Mouse (Mus musculus): ENCODE results near the gene Thsd4. TPM values are rescaled to one million over a fixed set of nuclear protein-coding genes. Genes with fewer than 3 reads are reported as not detected.
A peak's percentile ranks its signal among the peaks of the same experiment; 100 is the strongest.
"Not testable (repeated sequence)": the region's sequence is repeated elsewhere in the genome, so short reads cannot be mapped to it uniquely, and the experiment has no call there.

Gene Thsd4
- polyA plus RNA-seq, 1 experiment = 1.7 TPM

DNA sequence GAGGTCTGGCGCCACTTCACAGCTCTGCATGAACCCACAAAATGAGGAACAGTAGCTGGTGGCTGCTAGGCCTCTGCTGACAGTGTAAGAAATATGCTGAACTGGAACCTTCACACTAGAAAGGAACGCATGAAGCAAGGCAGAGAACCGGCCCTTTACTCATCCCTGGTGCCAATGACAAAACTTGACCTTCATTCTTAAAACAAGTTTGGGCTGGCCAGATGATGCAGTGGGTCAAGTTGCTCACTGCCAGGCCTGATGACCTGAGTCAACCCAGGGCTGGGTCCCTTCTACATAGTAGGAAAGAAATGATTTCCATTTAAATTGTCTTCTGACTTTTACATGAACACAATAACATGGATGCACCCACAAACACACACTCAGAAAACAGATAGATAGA lies 340.9 kb downstream of the Thsd4 start:
- Histone ChIP-seq H3K4me2 (ENCODE audit: low read depth) (no peak overlapping the region), H3K36me3 (ENCODE audit: control insufficient read depth, insufficient read depth) (no peaks in the 10 kb centered on the region), H3K4me3 (no peak overlapping the region), H3K27me3 (ENCODE audit: control insufficient read depth, insufficient read depth, insufficient read length) (no peaks in the 10 kb centered on the region), H3ac (ENCODE audit: control insufficient read depth, insufficient read length) (no peak overlapping the region), H3K79me2 (ENCODE audit: control insufficient read depth, insufficient read depth) (no peaks in the 10 kb centered on the region)
- no peak for TF ChIP-seq USF1 (IDR thresholded peaks at IDR 0.05; ENCODE audit: low read depth)
- no peak for TF ChIP-seq REST (IDR thresholded peaks at IDR 0.05; ENCODE audit: insufficient read depth, insufficient read length)
- TF ChIP-seq MYOG (IDR thresholded peaks at IDR 0.05; ENCODE audit: control insufficient read depth in 1 of 3, insufficient read depth in 1 of 3, insufficient read length in 2 of 3, low read depth in 2 of 3) = no peak
- no peak for TF ChIP-seq TCF3 (IDR thresholded peaks at IDR 0.05; ENCODE audit: insufficient read length, low read depth)
- TF ChIP-seq CEBPB (IDR thresholded peaks at IDR 0.05; ENCODE audit: insufficient read depth, poor library complexity, severe bottlenecking) = no peak
- no peak for TF ChIP-seq POLR2AphosphoS2 (IDR thresholded peaks at IDR 0.05; ENCODE audit: insufficient read length, low read depth)
- no peak for TF ChIP-seq SRF (IDR thresholded peaks at IDR 0.05; ENCODE audit: control insufficient read depth, insufficient read length, low read depth)
- no peak for TF ChIP-seq POLR2A (IDR thresholded peaks at IDR 0.05; ENCODE audit: insufficient read length, low read depth)
- TF ChIP-seq E2F4 (IDR thresholded peaks at IDR 0.05; ENCODE audit: insufficient read depth) = no peak
- no peak for TF ChIP-seq MAX (IDR thresholded peaks at IDR 0.05; ENCODE audit: low read depth)
- no peak for TF ChIP-seq TCF12 (IDR thresholded peaks at IDR 0.05; ENCODE audit: insufficient read depth, poor library complexity, severe bottlenecking)
- TF ChIP-seq MYOD1 (IDR thresholded peaks at IDR 0.05; ENCODE audit: control insufficient read depth in 1 of 3, insufficient read length in 2 of 3, low read depth in 2 of 3) = no peak

DNA sequence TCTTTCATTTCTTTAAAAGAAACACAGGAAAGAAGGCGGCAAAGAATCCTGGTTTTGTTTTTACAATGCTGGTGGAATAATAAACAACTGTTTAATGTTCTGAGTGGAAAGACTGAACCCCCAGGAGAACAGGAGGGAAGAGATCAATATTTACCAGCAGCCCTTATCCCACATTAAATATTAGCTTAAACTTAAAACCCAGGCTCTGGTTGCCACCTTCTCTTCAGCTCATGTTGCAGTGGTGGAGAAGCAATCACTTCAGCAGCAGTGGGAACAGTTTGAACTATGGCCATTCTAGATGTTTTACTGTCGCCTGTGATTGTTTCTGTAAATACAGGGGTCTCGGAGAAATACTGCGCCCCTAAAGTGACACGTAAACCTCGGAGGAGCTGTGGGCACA lies 341.7 kb downstream of the Thsd4 start:
- Histone ChIP-seq H3K27me3 (ENCODE audit: control insufficient read depth, insufficient read depth, insufficient read length) (no peaks in the 10 kb centered on the region), H3K4me2 (ENCODE audit: low read depth) (no peak overlapping the region), H3K4me3 (no peak overlapping the region), H3K79me2 (ENCODE audit: control insufficient read depth, insufficient read depth) (no peaks in the 10 kb centered on the region), H3K36me3 (ENCODE audit: control insufficient read depth, insufficient read depth) (no peaks in the 10 kb centered on the region), H3ac (ENCODE audit: control insufficient read depth, insufficient read length) (no peak overlapping the region)
- no peak for TF ChIP-seq MAX (IDR thresholded peaks at IDR 0.05; ENCODE audit: low read depth)
- TF ChIP-seq POLR2AphosphoS2 (IDR thresholded peaks at IDR 0.05; ENCODE audit: insufficient read length, low read depth) = no peak
- no peak for TF ChIP-seq MYOG (IDR thresholded peaks at IDR 0.05; ENCODE audit: control insufficient read depth in 1 of 3, insufficient read depth in 1 of 3, insufficient read length in 2 of 3, low read depth in 2 of 3)
- TF ChIP-seq MYOD1 (IDR thresholded peaks at IDR 0.05; ENCODE audit: control insufficient read depth in 1 of 3, insufficient read length in 2 of 3, low read depth in 2 of 3) = no peak
- no peak for TF ChIP-seq TCF3 (IDR thresholded peaks at IDR 0.05; ENCODE audit: insufficient read length, low read depth)
- TF ChIP-seq POLR2A (IDR thresholded peaks at IDR 0.05; ENCODE audit: insufficient read length, low read depth) = no peak
- TF ChIP-seq SRF (IDR thresholded peaks at IDR 0.05; ENCODE audit: control insufficient read depth, insufficient read length, low read depth) = no peak
- no peak for TF ChIP-seq REST (IDR thresholded peaks at IDR 0.05; ENCODE audit: insufficient read depth, insufficient read length)
- no peak for TF ChIP-seq USF1 (IDR thresholded peaks at IDR 0.05; ENCODE audit: low read depth)
- no peak for TF ChIP-seq E2F4 (IDR thresholded peaks at IDR 0.05; ENCODE audit: insufficient read depth)
- TF ChIP-seq TCF12 (IDR thresholded peaks at IDR 0.05; ENCODE audit: insufficient read depth, poor library complexity, severe bottlenecking) = no peak
- no peak for TF ChIP-seq CEBPB (IDR thresholded peaks at IDR 0.05; ENCODE audit: insufficient read depth, poor library complexity, severe bottlenecking)

DNA sequence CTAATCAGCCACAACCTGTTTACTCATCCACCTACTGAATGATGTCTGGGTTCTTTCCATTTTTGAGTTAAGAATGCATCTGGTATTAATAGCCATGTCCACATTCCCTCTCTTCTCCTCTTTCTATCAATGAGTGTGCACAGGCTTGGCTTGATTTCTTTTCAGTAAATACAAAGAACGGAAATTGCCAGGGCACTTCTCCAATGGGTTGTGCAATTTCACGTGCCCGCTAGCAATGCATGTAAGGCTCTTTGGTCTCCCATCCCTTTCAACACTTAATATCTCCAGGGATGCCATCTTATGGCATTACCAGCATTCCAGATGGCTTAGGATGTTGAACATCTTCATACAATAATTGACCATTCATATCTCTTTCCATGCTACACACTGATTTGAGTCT lies 345.5 kb downstream of the Thsd4 start:
- Histone ChIP-seq H3ac (ENCODE audit: control insufficient read depth, insufficient read length) (no peak overlapping the region), H3K27me3 (ENCODE audit: control insufficient read depth, insufficient read depth, insufficient read length) (no peaks in the 10 kb centered on the region), H3K4me2 (ENCODE audit: low read depth) (no peak overlapping the region), H3K36me3 (ENCODE audit: control insufficient read depth, insufficient read depth) (no peaks in the 10 kb centered on the region), H3K79me2 (ENCODE audit: control insufficient read depth, insufficient read depth) (no peaks in the 10 kb centered on the region), H3K4me3 (no peak overlapping the region)
- TF ChIP-seq MAX (IDR thresholded peaks at IDR 0.05; ENCODE audit: low read depth) = no peak
- 0 out of 2 replicates have a peak, but pooled peaks have one; percentile 3 for TF ChIP-seq CEBPB (IDR thresholded peaks at IDR 0.05; ENCODE audit: insufficient read depth, poor library complexity, severe bottlenecking)
- no peak for TF ChIP-seq POLR2A (IDR thresholded peaks at IDR 0.05; ENCODE audit: insufficient read length, low read depth)

DNA sequence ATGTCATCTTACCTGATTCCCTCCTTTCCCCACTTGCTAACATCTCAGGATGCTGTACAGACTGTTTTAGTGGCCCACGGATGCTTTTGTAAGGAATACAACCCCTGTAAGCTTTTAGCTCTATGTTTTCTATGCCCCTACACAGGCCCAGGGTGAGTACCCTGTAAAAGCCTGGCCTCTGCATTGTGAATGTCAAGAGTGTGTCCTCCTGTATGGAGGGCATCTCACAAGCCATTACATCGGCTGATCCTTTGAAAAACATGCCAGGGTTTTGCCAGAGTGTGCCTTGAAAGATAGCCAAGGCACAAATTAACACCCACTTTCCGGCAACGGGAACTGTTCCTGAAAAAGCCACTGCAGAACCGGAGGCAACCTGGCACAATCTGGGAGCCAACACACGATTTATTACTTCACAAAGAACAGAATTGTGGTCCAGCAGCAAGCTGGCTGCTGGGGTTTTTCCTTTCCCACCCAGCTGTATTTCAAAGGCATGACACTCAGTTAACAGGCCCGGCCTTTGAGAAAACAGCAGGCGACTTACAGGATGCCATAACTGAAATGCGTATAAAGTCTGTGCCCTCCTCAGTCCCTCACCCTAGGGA lies 349.3 kb downstream of the Thsd4 start:
- H3K4me3 ChIP-seq; H3K27me3 ChIP-seq (ENCODE audit: control insufficient read depth, insufficient read depth, insufficient read length); H3K79me2 ChIP-seq (ENCODE audit: control insufficient read depth, insufficient read depth); H3K4me2 ChIP-seq (ENCODE audit: low read depth); H3K36me3 ChIP-seq (ENCODE audit: control insufficient read depth, insufficient read depth); H3ac ChIP-seq (ENCODE audit: control insufficient read depth, insufficient read length): not testable (repeated sequence)

DNA sequence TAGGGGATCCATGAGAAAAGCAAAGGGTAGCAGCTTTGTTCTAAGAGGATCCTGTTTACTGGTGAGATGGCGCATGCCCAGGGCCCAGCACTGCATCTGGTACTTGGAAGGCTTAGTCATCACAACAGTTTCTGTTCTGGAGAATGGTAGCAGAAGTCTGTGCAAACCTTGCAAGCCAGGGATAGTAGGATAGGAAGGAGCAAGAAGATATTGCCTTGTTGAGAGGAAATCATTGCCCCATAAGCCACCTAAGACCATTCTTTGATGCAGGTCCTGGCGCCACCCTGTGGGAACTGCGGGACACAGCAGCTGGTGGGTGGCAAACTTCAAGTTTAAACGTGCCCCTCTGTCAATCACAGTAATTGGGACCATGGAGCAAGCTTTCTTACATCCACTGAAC lies 354.9 kb downstream of the Thsd4 start:
- Histone ChIP-seq H3K36me3 (ENCODE audit: control insufficient read depth, insufficient read depth) (no peaks in the 10 kb centered on the region), H3K4me3 (no peak overlapping the region), H3K4me2 (ENCODE audit: low read depth) (no peak overlapping the region), H3K27me3 (ENCODE audit: control insufficient read depth, insufficient read depth, insufficient read length) (peaks cover 4% of the 10 kb centered on the region), H3K79me2 (ENCODE audit: control insufficient read depth, insufficient read depth) (no peaks in the 10 kb centered on the region), H3ac (ENCODE audit: control insufficient read depth, insufficient read length) (no peak overlapping the region)
- TF ChIP-seq POLR2AphosphoS2 (IDR thresholded peaks at IDR 0.05; ENCODE audit: insufficient read length, low read depth) = no peak
- no peak for TF ChIP-seq REST (IDR thresholded peaks at IDR 0.05; ENCODE audit: insufficient read depth, insufficient read length)
- no peak for TF ChIP-seq MYOD1 (IDR thresholded peaks at IDR 0.05; ENCODE audit: control insufficient read depth in 1 of 3, insufficient read length in 2 of 3, low read depth in 2 of 3)
- no peak for TF ChIP-seq E2F4 (IDR thresholded peaks at IDR 0.05; ENCODE audit: insufficient read depth)
- TF ChIP-seq SRF (IDR thresholded peaks at IDR 0.05; ENCODE audit: control insufficient read depth, insufficient read length, low read depth) = no peak
- no peak for TF ChIP-seq USF1 (IDR thresholded peaks at IDR 0.05; ENCODE audit: low read depth)
- no peak for TF ChIP-seq POLR2A (IDR thresholded peaks at IDR 0.05; ENCODE audit: insufficient read length, low read depth)
- no peak for TF ChIP-seq TCF3 (IDR thresholded peaks at IDR 0.05; ENCODE audit: insufficient read length, low read depth)
- no peak for TF ChIP-seq MAX (IDR thresholded peaks at IDR 0.05; ENCODE audit: low read depth)
- no peak for TF ChIP-seq TCF12 (IDR thresholded peaks at IDR 0.05; ENCODE audit: insufficient read depth, poor library complexity, severe bottlenecking)
- TF ChIP-seq MYOG (IDR thresholded peaks at IDR 0.05; ENCODE audit: control insufficient read depth in 1 of 3, insufficient read depth in 1 of 3, insufficient read length in 2 of 3, low read depth in 2 of 3) = no peak
- TF ChIP-seq CEBPB (IDR thresholded peaks at IDR 0.05; ENCODE audit: insufficient read depth, poor library complexity, severe bottlenecking) = no peak

Measured in myocyte (in vitro differentiated cells).